Comparison of ENCODE assay signal across 7 mouse cellular contexts in genomic region chr2:181287338-181287957, GRCm38 (mm10). TPM values are rescaled to one million over a fixed set of nuclear protein-coding genes. Genes with fewer than 3 reads are reported as not detected.
DNase-seq lines count a peak whose midpoint lies in the region; ATAC-seq and TF ChIP-seq lines count a peak whose summit lies in the region.

No protein-coding gene starts in this region.

- peak; percentile 82 for ATAC-seq in limb, embryonic 11.5 days (ENCODE audit: insufficient number of reproducible peaks, low FRiP score, low TSS enrichment, low read depth)
- ATAC-seq in midbrain, embryonic 13.5 days, result peak; percentile 91

- peaks cover 3% of the 10 kb centered on the region; the same call in 1 of the 2 replicates for H3K4me1 ChIP-seq in limb, embryonic 11.5 days (ENCODE audit: control insufficient read depth, insufficient read depth, low read length)
- H3K4me1 ChIP-seq in midbrain, embryonic 13.5 days (replicated peaks), result peaks cover 22% of the 10 kb centered on the region
- H3K4me1 ChIP-seq in small intestine, adult 2 months (ENCODE audit: control insufficient read depth, insufficient read depth, insufficient read length, low read length), result peaks cover 7% of the 10 kb centered on the region; the same call in 1 of the 2 replicates

- H3K4me2 ChIP-seq in limb, embryonic 11.5 days (ENCODE audit: low read depth, severe bottlenecking), result peak overlapping the region; percentile 70
- peak overlapping the region; percentile 71 for H3K4me2 ChIP-seq in midbrain, embryonic 13.5 days (replicated peaks)

- peak overlapping the region; percentile 78 for H3K4me3 ChIP-seq in gastrocnemius, adult 2 months
- peak overlapping the region; percentile 63 for H3K4me3 ChIP-seq in limb, embryonic 11.5 days (ENCODE audit: low read depth, low read length)
- H3K4me3 ChIP-seq in midbrain, embryonic 13.5 days (replicated peaks), result peak overlapping the region; percentile 68
- peak overlapping the region; percentile 93 for H3K4me3 ChIP-seq in small intestine, adult 2 months (ENCODE audit: low read depth, low read length)

- DNase-seq in ZHBTc4 (ENCODE audit: low read depth, low spot score), result peak; percentile 88
- peak; percentile 91 to 92 for DNase-seq in cerebellum, postnatal 14 days
- DNase-seq in gastrocnemius, adult 2 months, result peak; percentile 93
- DNase-seq in induced T-regulatory cell, adult 2 months (ENCODE audit: low read depth), result peak; percentile 89
- DNase-seq in limb, embryonic 11.5 days (ENCODE audit: low spot score), result peak; percentile 88

- no peaks in the 10 kb centered on the region for H3K9me3 ChIP-seq in limb, embryonic 11.5 days (ENCODE audit: control insufficient read depth, low read length)
- H3K9me3 ChIP-seq in midbrain, embryonic 13.5 days, result no peaks in the 10 kb centered on the region

- no peaks in the 10 kb centered on the region for H3K27me3 ChIP-seq in limb, embryonic 11.5 days (ENCODE audit: control insufficient read depth, insufficient read depth, low read length)
- no peaks in the 10 kb centered on the region for H3K27me3 ChIP-seq in midbrain, embryonic 13.5 days
- no peaks in the 10 kb centered on the region for H3K27me3 ChIP-seq in small intestine, adult 2 months (ENCODE audit: control insufficient read depth, insufficient read depth, low read length)

- TF ChIP-seq CTCF in gastrocnemius, adult 2 months (IDR thresholded peaks at IDR 0.05), result no peak
- no peak for TF ChIP-seq CTCF in small intestine, adult 2 months (IDR thresholded peaks at IDR 0.05; ENCODE audit: extremely low read depth, insufficient read length, insufficient replicate concordance, low read depth, low read length)

- no peaks in the 10 kb centered on the region for H3K36me3 ChIP-seq in limb, embryonic 11.5 days (ENCODE audit: control insufficient read depth, insufficient read depth, low read length)
- peaks cover 15% of the 10 kb centered on the region for H3K36me3 ChIP-seq in midbrain, embryonic 13.5 days
- H3K36me3 ChIP-seq in small intestine, adult 2 months (ENCODE audit: control insufficient read depth, insufficient read depth, low read length), result peaks cover 7% of the 10 kb centered on the region

- peak; percentile 65 for TF ChIP-seq POLR2A in small intestine, adult 2 months (IDR thresholded peaks at IDR 0.05; ENCODE audit: low read depth, low read length)

- H3K27ac ChIP-seq in gastrocnemius, adult 2 months, result peak overlapping the region; percentile 96
- H3K27ac ChIP-seq in limb, embryonic 11.5 days (replicated peaks; ENCODE audit: low read depth, low read length), result peak overlapping the region; percentile 94
- peak overlapping the region; percentile 96 for H3K27ac ChIP-seq in midbrain, embryonic 13.5 days
- H3K27ac ChIP-seq in small intestine, adult 2 months (ENCODE audit: insufficient read depth, low read depth, low read length), result peak overlapping the region; percentile 91

- intact Hi-C loops in gastrocnemius, adult 2 months (cut with DNase I), result loop anchor here (2.0 kb wide), 1 partner anchor 101 kb away; the partner anchor contains the start of gene Ppdpf

- H3K9ac ChIP-seq in limb, embryonic 11.5 days (ENCODE audit: low read length), result peak overlapping the region; percentile 90
- H3K9ac ChIP-seq in midbrain, embryonic 13.5 days (replicated peaks), result peak overlapping the region; percentile 94

- 2% methylated on average over 25 of the region's 71 CpGs for WGBS in limb, embryonic 11.5 days
- WGBS in midbrain, embryonic 13.5 days, result 0% methylated on average over 24 of the region's 71 CpGs
- WGBS in small intestine, adult 2 months, result 4% methylated on average over 50 of the region's 71 CpGs

RNA-seq across cellular contexts. Expression of gene Gmeb2, which starts 0.4 kb away (rescaled TPM):
- total RNA-seq in gastrocnemius, adult 2 months (2021), result 10 to 100 TPM in 1 of 2 experiments, 1 to 10 TPM in 1; 7.3 to 12.0 TPM
- 19.7 and 21.3 TPM in 2 replicates for polyA plus RNA-seq in limb, embryonic 11.5 days (2014; fragmentation: Nextera tagmentation; extraction: Ambion mirVana)
- 19.7 and 19.9 TPM in 2 replicates for polyA plus RNA-seq in midbrain, embryonic 13.5 days (2015; fragmentation: Nextera tagmentation; extraction: Ambion mirVana)
- 14.0 and 29.1 TPM in 2 replicates for polyA plus RNA-seq in small intestine, adult 2 months (2012; rRNA removed)

RNA-seq across cellular contexts. Expression of gene Stmn3, which starts 26.9 kb away (rescaled TPM):
- total RNA-seq in gastrocnemius, adult 2 months (2021), result not detected
- polyA plus RNA-seq in limb, embryonic 11.5 days (2014; fragmentation: Nextera tagmentation; extraction: Ambion mirVana), result 0.84 and 0.91 TPM in 2 replicates
- 996 and 1,042 TPM in 2 replicates for polyA plus RNA-seq in midbrain, embryonic 13.5 days (2015; fragmentation: Nextera tagmentation; extraction: Ambion mirVana)
- 0.90 and 1.3 TPM in 2 replicates for polyA plus RNA-seq in small intestine, adult 2 months (2012; rRNA removed)

RNA-seq across cellular contexts. Expression of gene Rtel1, which starts 32.1 kb away (rescaled TPM):
- 10 to 100 TPM; 12.0 to 13.0 TPM for total RNA-seq in gastrocnemius, adult 2 months (2021)
- polyA plus RNA-seq in limb, embryonic 11.5 days (2014; fragmentation: Nextera tagmentation; extraction: Ambion mirVana), result 63.0 and 63.7 TPM in 2 replicates
- 33.6 and 40.6 TPM in 2 replicates for polyA plus RNA-seq in midbrain, embryonic 13.5 days (2015; fragmentation: Nextera tagmentation; extraction: Ambion mirVana)
- polyA plus RNA-seq in small intestine, adult 2 months (2012; rRNA removed), result 16.4 and 24.7 TPM in 2 replicates

RNA-seq across cellular contexts. Expression of gene Helz2, which starts 45.6 kb away (rescaled TPM):
- 1 to 10 TPM; 2.8 to 4.9 TPM for total RNA-seq in gastrocnemius, adult 2 months (2021)
- 0.99 and 1.2 TPM in 2 replicates for polyA plus RNA-seq in limb, embryonic 11.5 days (2014; fragmentation: Nextera tagmentation; extraction: Ambion mirVana)
- 0.34 TPM in 2 replicates for polyA plus RNA-seq in midbrain, embryonic 13.5 days (2015; fragmentation: Nextera tagmentation; extraction: Ambion mirVana)
- 36.1 and 67.3 TPM in 2 replicates for polyA plus RNA-seq in small intestine, adult 2 months (2012; rRNA removed)

Comparison
In these comparisons a context has a peak if more than half of its experiments do, and no peak if none do; other contexts are left out.
1. Peak in every context shown above with its lines: DNase-seq, ATAC-seq, H3K4me3 ChIP-seq and H3K27ac ChIP-seq.
2. RNA of gene Stmn3, which starts 26.9 kb away (polyA plus RNA-seq): 996 to 1,042 TPM in midbrain, embryonic 13.5 days; 0.90 to 1.3 TPM in small intestine, adult 2 months and 0.84 to 0.91 TPM in limb, embryonic 11.5 days; every median in the first group is over 100 times any median in the second.